Mouse (Mus musculus) kidney, adult 9 months (tissue): Measurements from ENCODE around the gene Itga8.

Source experiments
- DNase-seq: peaks from one replicate; pipeline ENCODE4 v3.0.0; 2022

Itga8 gene

GRCm38 (mm10) chr2:12301431-12302170 lies at the start of gene Itga8:
Itga8 (minus strand) TSS chr2:12301922.
- DNase-seq: peak; percentile 72

DNA sequence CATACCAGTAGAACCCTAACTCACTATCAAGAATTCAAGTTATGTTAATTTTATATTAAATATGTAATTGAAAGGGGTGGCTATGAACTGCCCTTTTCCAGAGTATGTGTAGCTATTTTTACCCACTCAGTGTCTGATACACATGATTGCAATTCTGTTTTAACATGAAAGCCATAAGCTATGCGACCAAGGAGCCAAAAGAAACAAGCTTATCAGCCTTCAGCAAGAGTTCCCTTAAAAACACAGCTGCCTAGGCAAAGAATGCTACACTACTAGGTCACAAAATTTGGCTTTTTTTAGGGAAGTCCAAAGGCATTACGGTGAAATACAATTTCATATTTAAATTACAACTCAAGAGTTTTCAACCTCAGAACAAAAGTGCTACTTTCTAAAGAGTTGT lies 47.2 kb upstream of the Itga8 start:
- no peak for DNase-seq

- DNase-seq: no peak
Observed at GRCm38 (mm10) chr2:12331962-12332361, 30.2 kb upstream of the Itga8 start.

DNA sequence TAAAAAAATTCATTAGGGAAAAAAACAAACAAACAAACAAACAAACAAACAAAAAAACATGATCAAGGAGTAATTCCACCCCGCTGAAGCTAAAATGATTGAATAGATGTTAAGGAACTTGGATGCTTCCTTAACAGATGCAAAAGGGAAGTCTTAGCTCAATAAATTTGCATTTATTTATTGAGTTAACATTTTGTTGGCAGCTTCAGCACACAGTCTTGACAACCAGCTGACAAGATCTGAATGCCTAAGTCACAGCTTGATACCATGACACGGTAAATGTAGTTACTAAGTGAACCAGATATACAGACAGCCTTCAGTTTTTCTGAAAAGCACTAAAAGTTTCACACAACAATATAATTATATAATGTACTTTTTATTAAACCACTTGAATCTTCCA lies 27.9 kb upstream of the Itga8 start:
- no peak for DNase-seq

DNA sequence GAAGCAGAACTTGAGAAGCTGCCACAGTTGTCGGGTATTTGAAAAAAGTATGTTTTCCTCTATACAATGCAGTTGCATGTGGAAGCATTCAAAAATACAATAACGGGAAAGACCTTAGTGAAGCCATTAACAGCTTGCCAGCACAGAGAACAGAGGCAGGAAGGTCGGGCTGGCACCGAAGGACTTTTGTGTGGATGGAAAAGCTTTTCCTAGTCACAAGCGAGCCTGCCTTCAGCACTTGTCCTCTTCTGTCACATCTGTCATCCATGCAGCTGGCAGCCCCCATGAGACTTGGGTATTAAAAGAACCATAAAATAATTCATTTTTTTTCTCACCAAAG lies 27.3 kb upstream of the Itga8 start:
- no peak for DNase-seq

GRCm38 (mm10) chr2:12328355-12329067 lies 26.8 kb upstream of the Itga8 start:
- no peak for DNase-seq

DNA sequence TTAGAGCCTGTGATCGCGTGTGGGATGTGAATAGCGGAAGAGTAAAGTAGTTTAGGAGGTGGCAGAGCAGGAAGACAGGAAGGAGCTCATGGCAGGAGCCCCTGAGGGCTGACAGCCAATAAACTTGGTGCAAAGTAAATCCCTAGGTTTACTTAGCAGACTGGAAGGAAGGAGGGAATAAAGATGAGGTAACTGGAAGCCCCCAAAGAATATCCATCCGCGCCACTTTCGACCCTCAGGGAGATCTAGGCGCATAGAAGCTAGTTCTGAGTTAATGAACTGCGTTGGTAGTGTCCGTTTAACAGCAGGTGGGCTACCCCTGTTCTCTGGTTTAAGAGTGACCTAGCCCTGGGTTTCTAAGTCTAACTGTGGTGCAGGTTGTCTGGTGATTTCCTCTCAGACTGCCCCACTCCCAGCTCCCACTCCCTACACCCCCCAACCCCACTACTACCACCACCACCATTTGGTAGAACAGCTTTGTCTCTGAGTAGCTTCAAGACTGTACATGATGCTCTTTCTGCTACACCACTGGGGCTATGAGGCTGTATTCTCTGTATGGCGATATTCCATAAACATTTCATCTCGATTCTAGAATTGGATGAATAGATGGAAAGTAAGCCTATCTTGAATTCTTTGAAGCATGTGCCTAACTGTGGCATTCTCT lies 26.1 kb upstream of the Itga8 start:
- DNase-seq: no peak

DNA sequence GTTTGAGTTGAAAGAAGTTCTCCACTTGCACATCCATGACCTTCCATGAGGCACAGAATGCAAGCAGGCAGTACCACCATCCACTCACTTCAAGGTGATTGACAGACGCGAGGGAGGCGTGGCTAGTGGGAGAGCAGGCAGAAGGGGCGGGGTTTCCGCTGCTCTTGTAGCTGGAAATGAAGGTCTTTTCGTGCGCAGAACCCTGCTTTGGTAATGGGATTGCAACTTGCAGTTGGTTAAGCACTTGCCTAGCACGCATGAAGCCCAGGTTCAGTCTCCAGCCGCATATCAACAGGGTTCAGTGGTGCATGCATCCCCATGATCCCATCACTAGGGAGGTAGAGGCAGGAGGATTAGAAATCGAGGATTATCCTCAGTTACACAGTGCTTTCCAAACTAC lies 25.5 kb upstream of the Itga8 start:
- peak; percentile 16 for DNase-seq

DNA sequence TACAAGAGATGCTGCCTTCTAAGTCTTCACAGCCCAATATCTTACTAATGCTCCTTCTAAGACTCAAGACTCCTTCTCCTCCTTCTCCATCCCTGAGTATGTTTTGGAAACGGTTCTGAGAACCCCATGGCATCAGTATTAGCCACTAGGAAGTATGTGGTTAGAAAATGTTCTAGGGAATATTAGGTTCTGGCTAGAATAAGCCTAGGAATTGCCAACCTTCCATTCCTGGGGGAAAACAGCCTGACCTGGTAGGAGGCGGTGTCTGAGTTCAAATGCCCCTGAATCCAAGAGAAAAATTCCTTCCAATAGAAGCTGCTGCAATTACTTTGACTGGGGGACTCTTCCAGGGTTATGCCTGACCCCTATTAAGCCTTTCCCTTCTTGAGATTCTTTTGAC lies 24.1 kb upstream of the Itga8 start:
- no peak for DNase-seq

DNA sequence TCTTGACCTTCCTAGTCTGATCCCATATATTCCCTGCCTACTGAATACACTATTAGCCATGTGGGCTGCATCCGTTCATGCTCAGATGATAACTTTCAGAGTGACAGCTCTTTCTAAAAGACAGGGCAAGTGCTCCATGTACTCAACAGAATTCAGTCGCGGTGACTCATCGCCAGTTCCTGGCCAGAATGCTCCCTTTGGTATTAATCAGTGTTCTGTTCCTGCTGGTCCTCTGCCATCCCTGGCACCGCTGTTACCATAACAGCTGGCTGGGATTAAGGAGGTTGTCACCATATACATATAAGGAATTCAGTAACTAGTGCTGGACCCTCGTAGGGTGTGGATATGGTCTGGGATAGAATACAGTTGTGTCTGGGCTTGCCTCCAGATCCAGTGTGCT lies 23.7 kb upstream of the Itga8 start:
- no peak for DNase-seq

DNA sequence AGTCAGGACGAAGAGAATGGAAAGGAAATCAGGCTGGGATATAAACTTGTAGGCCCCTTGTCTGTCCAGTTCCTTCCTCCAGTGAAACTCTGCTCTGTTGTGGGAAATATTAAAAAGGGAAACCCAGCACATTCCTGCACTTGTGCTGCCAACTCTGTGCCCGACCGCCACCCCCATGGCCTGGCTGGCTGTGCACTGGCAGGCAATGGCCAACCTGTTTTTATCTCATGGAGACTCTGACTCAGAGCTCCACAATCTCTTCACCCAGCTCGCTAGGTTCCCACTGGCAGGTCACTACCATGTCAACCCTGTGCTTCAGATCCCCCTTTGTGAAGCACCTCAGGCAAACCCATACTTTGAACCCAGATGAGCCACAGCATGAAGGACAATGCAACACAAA lies 19.2 kb upstream of the Itga8 start:
- DNase-seq: no peak

DNA sequence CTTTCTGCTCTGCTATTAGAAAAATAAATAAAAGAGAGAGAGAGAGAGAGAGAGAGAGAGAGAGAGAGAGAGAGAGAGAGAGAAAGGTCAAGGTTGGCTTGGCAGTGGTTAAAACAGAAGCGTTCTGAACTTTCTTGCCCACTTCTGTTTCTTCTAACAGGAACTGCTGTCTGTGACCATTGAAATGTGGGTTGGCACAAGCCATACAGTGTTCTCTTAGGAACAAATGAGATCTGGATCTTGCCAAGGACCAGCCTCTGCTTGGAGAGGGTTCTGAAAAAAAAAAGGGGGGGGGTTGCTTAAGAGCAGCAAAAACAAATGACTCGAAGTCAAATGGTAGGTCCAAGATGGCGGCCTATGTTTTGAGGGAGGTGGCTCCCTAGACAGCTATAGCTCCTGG lies 17.0 kb upstream of the Itga8 start:
- no peak for DNase-seq

- no peak for DNase-seq
Observed at GRCm38 (mm10) chr2:12318036-12318435, 16.3 kb upstream of the Itga8 start.

- peak; percentile 11 for DNase-seq
Observed at GRCm38 (mm10) chr2:12317343-12317742, 15.6 kb upstream of the Itga8 start.

DNA sequence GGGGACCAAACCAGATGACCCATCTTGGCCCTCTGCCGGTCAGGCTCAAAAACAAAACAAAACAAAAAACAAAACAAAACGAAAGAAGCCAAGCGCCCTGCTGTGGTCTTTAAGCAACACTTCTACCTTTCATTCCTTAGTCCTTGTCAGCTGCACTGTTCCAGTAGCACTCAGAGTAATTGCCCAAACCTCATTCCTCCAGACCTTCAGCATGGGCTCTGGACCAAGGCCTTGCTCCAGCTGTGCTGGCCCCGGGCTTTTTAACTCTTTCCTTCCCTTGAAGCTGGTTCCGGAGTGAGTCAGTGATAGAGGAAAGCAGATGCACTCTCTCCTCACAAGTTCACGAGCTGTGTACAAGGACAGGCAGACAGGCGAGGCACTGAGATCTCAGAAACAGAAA lies 14.6 kb upstream of the Itga8 start:
- no peak for DNase-seq

- DNase-seq: no peak
Observed at GRCm38 (mm10) chr2:12314028-12314427, 12.3 kb upstream of the Itga8 start.

DNA sequence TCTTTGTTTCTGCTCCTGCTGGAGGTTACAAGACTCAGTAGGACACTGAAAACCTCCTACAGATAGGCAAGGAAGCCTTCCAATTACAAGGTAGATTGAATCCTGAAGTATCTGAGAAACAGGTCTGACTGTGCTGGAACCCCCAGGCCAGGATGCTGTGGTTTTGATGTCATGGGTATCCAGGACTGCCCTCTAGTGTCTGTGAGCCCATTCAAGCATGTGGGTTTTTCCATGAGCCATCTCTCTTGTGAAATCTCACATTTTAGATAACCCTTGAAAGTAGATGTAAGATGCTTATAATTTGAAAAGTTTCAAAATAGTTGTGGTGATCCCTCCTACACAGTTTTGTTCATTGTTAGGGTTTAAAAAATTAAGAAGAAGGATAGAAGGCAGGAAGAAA lies 6.7 kb upstream of the Itga8 start:
- DNase-seq: no peak

GRCm38 (mm10) chr2:12307311-12307710 lies 5.6 kb upstream of the Itga8 start:
- DNase-seq: no peak

DNA sequence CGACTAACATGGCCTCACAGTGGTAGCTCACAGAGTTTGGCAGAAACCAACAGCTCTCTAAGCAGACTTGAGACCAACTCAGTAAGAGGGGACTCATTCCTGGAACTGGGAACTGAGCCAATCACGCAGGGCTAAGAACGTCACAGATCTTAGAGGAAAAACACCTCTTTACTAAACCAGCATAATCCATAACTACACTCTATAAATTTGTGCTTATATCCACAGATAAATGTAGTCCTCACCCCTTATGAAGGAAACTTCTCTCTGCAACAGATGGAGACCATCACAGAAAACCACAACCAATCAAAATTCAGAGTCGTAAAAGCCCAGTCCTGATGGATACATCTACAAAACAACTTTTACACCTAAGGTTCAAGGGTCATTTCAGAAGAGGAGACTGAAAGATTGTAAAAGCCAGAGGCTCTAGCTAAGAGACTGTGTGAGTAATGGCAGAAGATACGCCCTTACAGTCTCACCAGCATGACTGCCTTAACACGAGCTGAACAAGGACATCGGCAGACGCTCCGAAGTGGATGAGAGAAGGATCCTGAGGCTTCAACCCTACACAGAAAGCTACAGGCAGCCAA lies 3.4 kb upstream of the Itga8 start:
- no peak for DNase-seq

DNA sequence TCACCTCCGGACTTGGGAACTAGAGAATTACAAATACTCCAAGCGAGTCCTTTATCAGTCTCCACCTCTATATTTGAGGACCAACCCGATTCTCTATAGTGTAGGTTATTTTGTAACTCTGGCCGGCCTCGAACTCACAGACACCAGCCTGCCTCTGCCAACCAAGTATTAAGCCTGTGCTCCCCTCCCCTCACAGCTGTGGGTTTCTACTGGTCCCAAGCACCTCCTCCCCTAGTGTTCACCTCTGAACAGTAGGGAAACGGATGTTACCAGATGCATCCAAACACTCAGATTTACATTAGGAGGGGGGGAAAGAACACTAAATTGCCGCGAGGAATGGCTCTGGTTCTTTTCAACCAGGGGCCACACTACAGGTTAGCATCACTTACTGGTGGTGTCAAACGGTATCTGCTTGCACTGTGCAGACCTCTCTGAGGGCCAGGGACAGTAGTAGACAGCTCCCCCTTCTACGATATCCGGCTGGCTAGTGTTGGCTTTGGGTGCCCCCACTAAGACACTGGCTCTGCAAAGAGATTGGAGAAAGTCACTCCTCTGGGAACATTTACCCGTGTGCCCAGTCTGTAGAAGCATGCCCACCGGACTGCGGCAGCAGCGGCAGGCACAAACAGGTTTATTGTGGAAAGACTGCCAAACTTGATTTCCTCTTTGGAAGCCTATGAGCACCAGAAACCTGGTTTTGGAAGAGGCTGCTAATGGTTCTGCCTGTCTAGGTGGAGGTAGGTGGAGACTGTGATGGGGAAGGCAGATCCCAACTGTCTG lies 1.1 kb downstream of the Itga8 start:
- DNase-seq: peak; percentile 12

GRCm38 (mm10) chr2:12297287-12297686 lies 4.4 kb downstream of the Itga8 start:
- DNase-seq: no peak

GRCm38 (mm10) chr2:12295150-12295549 lies 6.6 kb downstream of the Itga8 start:
- no peak for DNase-seq

GRCm38 (mm10) chr2:12294060-12294459 lies 7.7 kb downstream of the Itga8 start:
- DNase-seq: peak; percentile 9
